Mouse (Mus musculus): ENCODE measurements at regions not wholly inside any gene's neighbourhood (a gene's known extent, or its start where the extent isn't known, plus 50 kb on each side); places are given as distances from the start of the nearest gene placed in this dataset.
A peak's percentile ranks its signal among the peaks of the same experiment; 100 is the strongest.

GRCm38 (mm10) chrX:89574913-89575312 lies 165.4 kb upstream of the Pet2 start:
- DNase-seq (ENCODE audit: low spot score), result no peak

GRCm38 (mm10) chrX:89559318-89559717 lies 149.8 kb upstream of the Pet2 start:
- H3K36me3 ChIP-seq (ENCODE audit: control insufficient read depth, insufficient read depth, low read length), result no peaks in the 10 kb centered on the region
- H3K27me3 ChIP-seq (ENCODE audit: control insufficient read depth, insufficient read depth, low read length), result no peaks in the 10 kb centered on the region
- H3K4me3 ChIP-seq (ENCODE audit: low read depth, low read length), result no peak overlapping the region
- no peak overlapping the region for H3K4me2 ChIP-seq (ENCODE audit: low read depth, low read length, severe bottlenecking)
- no peak overlapping the region for H3K9ac ChIP-seq (ENCODE audit: low read length)
- no peaks in the 10 kb centered on the region for H3K4me1 ChIP-seq (replicated peaks; ENCODE audit: control insufficient read depth, insufficient read depth, low read length)
- no peaks in the 10 kb centered on the region for H3K9me3 ChIP-seq (ENCODE audit: control insufficient read depth, low read length)
- peak; percentile 72; the same call in 1 of the 2 replicates for ATAC-seq (replicated peaks; ENCODE audit: low FRiP score)
- no peak overlapping the region for H3K27ac ChIP-seq (ENCODE audit: low read depth, low read length)
- DNase-seq (ENCODE audit: low spot score), result no peak

More at GRCm38 (mm10) chrX:89574913-89575312, 165.4 kb upstream of the Pet2 start:
- Histone ChIP-seq H3K9me3 (ENCODE audit: control insufficient read depth, low read length) (no peaks in the 10 kb centered on the region), H3K4me2 (ENCODE audit: low read depth, low read length, severe bottlenecking) (no peak overlapping the region), H3K27me3 (ENCODE audit: control insufficient read depth, insufficient read depth, low read length) (no peaks in the 10 kb centered on the region), H3K4me3 (ENCODE audit: low read depth, low read length) (no peak overlapping the region), H3K27ac (ENCODE audit: low read depth, low read length) (no peak overlapping the region), H3K36me3 (ENCODE audit: control insufficient read depth, insufficient read depth, low read length) (no peaks in the 10 kb centered on the region), H3K4me1 (replicated peaks; ENCODE audit: control insufficient read depth, insufficient read depth, low read length) (no peaks in the 10 kb centered on the region), H3K9ac (ENCODE audit: low read length) (no peak overlapping the region)
- WGBS, result 70% methylated on average over 1 of the region's 1 CpGs
- ATAC-seq (replicated peaks; ENCODE audit: low FRiP score), result peak; percentile 84

Data from forebrain, embryonic 11.5 days (tissue).